Mouse (Mus musculus) left cerebral cortex, postnatal 10 days (tissue): ENCODE measurements at regions not wholly inside any gene's neighbourhood (a gene's known extent, or its start where the extent isn't known, plus 50 kb on each side); places are given as distances from the start of the nearest gene placed in this dataset.

Experiments used
- DNase-seq, 2 experiments: peaks; one replicate each; pipeline ENCODE4 v3.0.0; 2021 to 2022; ENCODE audit warnings: low spot score in 2 of 2, mixed read lengths in 1 of 2; ENCODE audit errors: extremely low spot score in 1 of 2
- intact Hi-C: fragments of 180-260 bp; cut with DNase I; formaldehyde crosslinking; loops from one replicate; pipeline ENCODE4 v1.15.1; 2025

- intact Hi-C loops: no loop called here
- DNase-seq: no peak
Measured at GRCm38 (mm10) chr3:124849915-124850314, 269.0 kb upstream of the 1700003H04Rik start.

DNA sequence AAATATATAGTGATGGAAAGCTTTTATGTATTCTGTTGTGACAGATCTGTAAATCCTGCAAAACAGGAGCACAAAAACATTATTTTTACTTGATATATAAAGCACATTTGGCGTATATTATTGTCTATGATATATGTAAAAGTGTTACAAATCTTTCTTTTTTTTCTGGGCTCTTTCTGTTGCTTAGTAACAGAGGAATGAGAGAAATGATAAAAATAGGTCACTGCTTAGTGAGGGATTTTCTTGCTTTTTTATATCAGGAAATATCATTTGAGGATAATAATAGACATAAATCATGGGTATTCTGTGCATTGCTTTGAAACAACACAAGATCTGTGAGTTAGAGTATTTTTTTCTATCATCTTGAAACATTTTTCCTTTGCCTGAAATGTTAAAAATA is 239.7 kb upstream of the 1700003H04Rik start:
- DNase-seq: peak in 1 of 2 experiments; percentile 17
- intact Hi-C loops: no loop called here

- DNase-seq: no peak
- intact Hi-C loops: no loop called here
Measured at GRCm38 (mm10) chr3:124806891-124807290, 226.0 kb upstream of the 1700003H04Rik start.

DNA sequence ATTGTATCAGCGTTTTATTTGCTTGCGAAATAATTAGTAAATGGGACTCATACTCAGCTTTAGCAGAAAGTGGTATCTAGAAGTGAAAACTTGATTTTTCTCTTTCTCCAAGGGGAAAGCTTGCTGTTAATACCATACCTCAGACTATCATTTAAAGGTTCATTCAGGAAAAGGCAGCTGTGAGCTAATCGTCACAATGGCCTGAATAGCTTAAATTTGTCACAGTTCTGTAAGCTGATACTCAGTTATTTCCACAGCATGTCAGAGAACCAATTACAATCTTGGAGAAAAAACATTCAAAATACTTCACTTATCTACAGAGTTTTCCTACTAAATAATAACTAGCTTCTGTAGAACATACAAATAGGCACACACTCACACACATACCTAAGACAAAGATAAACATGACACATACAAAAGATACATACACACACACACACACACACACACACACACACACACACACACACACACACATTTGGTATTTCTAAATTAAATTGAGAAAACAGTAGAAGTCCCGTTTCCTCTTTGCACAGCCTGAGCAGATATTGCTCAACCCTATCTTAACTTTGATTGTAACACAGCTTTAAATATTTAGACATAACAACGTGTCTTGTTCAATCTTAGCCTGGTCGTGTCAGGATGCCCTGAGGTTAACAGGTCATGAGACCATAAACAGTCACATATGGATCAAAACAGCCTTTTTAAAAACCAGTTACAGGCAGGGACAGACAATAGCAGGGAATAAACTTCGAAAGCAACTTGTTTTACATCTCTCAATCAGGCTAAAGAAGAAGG is 208.5 kb upstream of the 1700003H04Rik start:
- intact Hi-C loops: no loop called here
- no peak for DNase-seq

DNA sequence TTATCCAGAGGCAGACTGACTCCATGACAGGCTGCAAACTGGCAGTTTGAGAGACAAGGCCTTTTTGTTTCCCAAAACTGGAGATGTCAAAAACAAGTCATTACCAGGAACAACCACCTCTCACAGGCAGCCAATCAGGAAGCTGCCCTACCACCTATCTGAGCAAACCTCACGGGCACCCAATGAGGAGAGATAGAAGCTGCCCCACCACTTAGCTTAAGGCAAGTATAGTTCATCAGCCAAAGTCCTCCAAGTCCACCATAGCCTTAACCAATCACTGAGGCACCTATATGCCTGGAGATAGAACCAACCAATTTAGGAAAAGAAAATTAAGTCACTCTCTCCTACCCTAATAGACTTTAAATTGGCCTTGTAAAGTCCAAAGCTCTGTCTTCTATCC is 207.3 kb upstream of the 1700003H04Rik start:
- DNase-seq: no peak
- intact Hi-C loops: no loop called here

- DNase-seq: no peak
- intact Hi-C loops: no loop called here
Measured at GRCm38 (mm10) chr3:124770326-124770725, 189.4 kb upstream of the 1700003H04Rik start.

GRCm38 (mm10) chr3:124769252-124769651 is 188.4 kb upstream of the 1700003H04Rik start:
- DNase-seq: no peak
- intact Hi-C loops: no loop called here

DNA sequence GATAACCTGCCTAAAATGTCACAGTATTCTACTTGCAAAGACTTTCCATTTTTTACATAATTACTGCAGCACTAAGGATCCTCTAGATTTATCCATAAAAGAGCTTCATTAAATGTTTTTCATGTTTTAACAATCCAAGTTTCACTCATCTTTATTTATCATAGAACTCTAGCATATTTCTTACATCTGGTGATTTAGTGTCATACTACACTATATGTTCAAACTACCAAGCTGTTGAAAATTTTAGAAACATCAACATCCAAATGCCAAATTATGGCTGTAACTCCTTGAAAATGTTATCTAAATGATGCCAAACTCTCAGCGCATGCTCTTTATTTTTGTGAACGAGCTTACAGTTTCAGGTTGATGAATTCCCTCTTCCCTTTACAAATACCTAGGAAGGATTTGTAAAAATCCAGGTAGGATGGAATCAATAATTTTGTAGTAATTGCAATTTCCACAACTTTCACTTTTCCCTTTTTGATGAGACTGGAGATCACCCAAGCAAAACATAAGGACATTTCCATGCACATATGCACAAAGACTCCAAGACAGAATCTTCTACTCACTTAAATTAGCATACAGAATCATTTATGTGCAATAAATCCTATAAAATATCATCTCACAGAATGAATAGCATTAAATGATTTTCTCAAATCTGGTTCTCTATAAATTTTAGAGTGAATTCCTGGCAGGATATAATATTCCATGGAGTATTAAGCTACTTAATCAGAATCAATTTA is 175.0 kb upstream of the 1700003H04Rik start:
- no peak for DNase-seq
- intact Hi-C loops: no loop called here

GRCm38 (mm10) chr3:124752571-124753118 is 171.7 kb upstream of the 1700003H04Rik start:
- DNase-seq: no peak
- intact Hi-C loops: no loop called here

GRCm38 (mm10) chr3:124749314-124749713 is 168.4 kb upstream of the 1700003H04Rik start:
- intact Hi-C loops: no loop called here
- no peak for DNase-seq

- intact Hi-C loops: no loop called here
- peak in 1 of 2 experiments; percentile 30 for DNase-seq
Measured at GRCm38 (mm10) chr3:124728281-124728680, 147.4 kb upstream of the 1700003H04Rik start.

DNA sequence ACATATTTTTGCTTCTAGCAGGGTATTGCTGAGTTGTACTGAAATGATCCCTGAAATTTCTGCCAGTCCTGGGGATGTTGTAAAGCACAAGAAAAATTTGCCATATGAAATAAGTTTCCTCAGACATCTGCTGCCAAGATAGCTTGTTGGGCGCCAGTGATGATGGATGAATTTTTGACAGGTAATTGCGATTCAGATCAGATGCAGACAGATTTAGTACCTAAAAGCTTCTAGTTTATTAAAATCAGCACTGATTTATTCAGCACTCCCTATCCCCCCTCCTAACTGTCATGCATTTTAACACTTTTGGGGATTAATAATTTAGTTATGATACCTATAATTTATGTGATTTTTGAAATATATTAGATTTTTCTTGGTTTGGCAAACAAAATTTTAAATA is 131.3 kb upstream of the 1700003H04Rik start:
- no peak for DNase-seq
- intact Hi-C loops: no loop called here

- intact Hi-C loops: no loop called here
Measured at GRCm38 (mm10) chr3:124673551-124673950, 92.7 kb upstream of the 1700003H04Rik start.

GRCm38 (mm10) chr3:124658153-124658552 is 77.3 kb upstream of the 1700003H04Rik start:
- intact Hi-C loops: no loop called here
- DNase-seq: no peak

More at GRCm38 (mm10) chr3:124673551-124673950, 92.7 kb upstream of the 1700003H04Rik start:
- no peak for DNase-seq

GRCm38 (mm10) chr3:124633372-124633771 is 52.5 kb upstream of the 1700003H04Rik start:
- intact Hi-C loops: no loop called here

More at GRCm38 (mm10) chr3:124633372-124633771, 52.5 kb upstream of the 1700003H04Rik start:
- no peak for DNase-seq
